Mouse (Mus musculus) A20 (cell line): ENCODE results near the gene Lyst.
A peak's percentile ranks its signal among the peaks of the same experiment; 100 is the strongest.
"Not testable (repeated sequence)": the region's sequence is repeated elsewhere in the genome, so short reads cannot be mapped to it uniquely, and the experiment has no call there.

Experiments
- DNase-seq: peaks from one replicate; pipeline ENCODE4 v3.0.0-alpha.2; 2011; ENCODE audit warnings: low read depth, low spot score

The Lyst gene

DNA sequence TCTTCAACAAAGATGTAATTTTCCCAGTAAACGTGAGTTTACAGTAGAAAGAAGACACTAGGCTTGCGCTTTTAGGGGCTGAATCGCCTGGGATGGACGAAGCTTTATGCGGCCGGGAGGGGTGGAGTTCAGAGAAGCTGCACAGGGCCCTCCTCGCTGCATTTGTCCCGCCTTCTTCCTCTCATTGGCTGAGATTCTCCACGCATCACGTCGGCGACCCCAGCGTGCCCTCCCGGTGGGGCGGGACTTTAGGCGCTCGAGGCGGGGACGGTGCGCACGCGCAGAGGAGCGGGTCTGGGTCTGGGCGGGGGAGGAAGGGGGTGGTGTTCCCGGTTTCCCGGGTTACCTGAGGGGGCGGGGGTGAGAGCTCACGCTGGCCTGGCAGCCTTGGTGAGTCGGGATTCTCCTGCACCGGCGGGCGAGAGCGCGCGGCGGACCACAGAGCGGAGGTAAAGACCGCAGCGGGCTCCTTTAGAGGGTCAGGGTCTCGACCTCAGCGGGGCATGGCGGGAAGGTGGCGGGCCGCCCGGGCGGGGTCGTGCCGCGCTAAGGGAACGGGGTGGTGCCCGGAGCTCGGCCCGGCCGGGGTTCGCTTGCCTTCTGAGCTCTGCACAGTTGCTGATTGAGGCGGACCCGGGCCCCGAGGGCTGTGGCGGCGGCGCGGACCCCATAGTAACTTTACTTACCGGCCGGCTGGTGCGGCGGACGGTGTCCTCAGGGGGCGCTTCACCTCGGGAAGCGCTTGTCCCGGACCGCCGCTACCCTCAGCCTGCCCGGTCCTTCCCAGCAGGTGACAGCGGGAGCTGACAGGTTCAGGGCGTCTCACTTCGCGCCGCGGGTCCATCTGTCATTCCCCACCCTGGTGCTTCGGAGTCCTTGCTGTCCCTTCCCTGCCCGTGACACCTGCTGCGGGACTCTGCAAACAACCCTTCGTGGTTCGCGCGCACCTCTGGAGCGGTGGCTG is at the start of gene Lyst:
Gene Lyst (plus strand): TSS at position 350 of the 964 bp plus-strand sequence.
- peak; percentile 97 for DNase-seq

- not testable (repeated sequence) for DNase-seq
These were observed 47.1 kb upstream of the Lyst start for GRCm38 (mm10) chr13:13543073-13543472.

DNA sequence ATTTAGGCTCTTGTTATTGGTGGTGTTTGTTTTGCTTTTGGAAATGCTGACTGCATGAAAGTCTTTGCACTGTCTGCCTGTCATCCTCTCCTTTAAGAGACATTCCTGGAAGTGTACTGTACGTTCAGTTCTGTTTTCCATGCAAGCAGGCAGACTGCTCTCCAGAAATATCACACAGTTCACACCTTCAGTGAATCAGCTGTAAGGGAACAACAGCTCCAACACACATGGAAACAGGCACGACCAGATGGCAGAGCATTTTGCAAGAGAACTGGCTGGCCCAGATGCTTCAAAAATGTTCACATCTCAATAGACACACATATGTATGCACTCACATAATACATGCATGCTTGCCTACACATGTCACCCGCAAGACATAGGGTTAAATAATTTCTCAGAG is 43.4 kb upstream of the Lyst start:
- no peak for DNase-seq

DNA sequence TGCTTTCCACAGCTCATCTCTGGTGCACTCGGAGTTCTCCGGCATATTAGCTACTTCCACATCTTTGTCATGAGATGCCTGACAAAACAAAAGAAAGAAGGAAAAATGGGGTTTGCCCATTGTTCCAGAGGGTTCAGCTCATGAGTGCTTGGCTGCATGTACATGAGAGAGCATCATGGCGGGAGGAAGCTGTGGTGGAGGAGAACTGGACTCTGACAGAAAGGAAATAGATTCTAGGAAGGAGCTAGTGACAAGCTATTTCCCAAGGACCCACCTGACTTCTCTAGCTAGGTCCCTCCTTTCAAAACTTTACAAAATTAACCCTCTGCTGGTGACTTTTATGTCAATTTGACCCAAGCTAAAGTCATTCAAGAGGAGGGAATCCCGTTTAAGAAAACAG is 42.3 kb upstream of the Lyst start:
- DNase-seq: no peak

GRCm38 (mm10) chr13:13548431-13549190 is 41.6 kb upstream of the Lyst start:
- no peak for DNase-seq

GRCm38 (mm10) chr13:13549687-13550660 is 40.2 kb upstream of the Lyst start:
- no peak for DNase-seq

DNA sequence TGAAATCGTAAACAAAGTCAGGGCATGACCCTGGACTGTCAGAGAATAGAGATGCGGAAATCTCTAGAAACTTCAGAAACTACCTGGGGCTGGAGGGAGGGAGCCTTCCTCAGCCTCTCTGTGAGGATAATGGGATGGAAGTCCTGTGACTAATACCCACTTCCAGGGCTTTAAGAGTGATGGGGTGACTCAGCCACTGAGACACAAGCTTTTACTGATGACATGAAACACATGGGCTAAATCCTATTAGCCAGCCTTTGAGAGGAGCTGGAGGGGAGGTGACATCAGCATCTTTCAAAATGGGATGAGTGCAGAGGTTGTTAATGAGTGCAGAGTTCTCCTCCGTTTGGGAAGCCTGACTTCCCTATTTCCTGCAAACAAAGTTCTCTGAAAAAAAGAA is 38.2 kb upstream of the Lyst start:
- DNase-seq: no peak

DNA sequence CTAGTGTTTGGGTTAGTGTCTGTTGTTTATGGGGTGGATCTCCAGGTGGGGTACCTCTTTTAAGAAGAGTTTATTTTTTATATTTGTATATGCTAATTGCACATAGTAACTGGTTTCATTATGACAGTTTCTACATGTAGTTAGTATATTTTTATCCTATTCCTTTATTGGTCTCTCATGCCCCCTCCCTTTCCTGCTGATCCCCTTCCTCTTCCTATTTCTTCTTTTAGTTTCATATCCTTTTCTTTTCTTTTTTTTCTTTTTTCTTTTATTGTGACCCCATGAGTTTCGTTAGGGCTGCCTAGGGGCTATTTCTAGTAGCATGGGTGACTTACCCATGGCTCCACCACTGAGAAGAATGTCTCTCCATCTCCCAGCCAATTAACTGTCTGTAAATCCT is 36.5 kb upstream of the Lyst start:
- peak; percentile 74 for DNase-seq

DNA sequence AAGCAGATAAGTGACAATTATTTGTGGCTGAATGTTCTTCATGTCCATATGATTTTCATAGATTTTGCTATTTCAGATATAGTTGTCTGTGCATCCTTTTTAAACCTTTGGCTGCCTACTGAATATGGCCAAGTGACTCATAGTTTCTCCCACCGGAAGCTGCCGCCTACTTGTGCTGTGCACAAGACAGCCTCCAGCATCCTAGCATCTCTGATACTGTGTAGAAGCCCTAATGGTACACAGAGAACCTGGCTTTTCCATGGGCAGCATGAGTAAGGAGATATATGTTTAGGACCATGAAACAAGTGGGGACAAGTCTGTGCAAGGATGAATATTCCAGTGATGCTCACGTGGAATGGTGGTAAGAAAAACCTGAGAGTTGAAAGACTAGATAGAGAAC is 35.0 kb upstream of the Lyst start:
- no peak for DNase-seq

GRCm38 (mm10) chr13:13557001-13557743 is 33.0 kb upstream of the Lyst start:
- peak; percentile 49 for DNase-seq

DNA sequence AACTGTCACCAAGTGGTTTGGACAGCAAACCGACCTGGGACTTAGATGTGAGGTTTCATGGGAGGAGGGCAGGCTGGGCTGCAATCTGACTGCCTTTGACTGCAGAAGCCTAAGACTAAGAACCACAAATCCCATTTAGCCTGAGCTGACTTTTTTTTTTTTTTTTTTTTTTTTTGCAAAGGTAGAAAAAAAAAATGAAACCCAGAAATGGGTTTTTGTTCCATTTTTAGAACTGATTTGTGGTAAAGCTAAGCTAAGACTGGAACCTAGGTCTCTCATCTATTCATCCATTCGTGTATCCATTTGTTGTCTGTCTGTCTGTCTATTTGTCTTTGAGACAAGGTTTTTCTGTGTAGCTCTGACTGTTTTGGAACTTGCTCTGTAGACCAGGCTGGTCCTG is 31.9 kb upstream of the Lyst start:
- no peak for DNase-seq

GRCm38 (mm10) chr13:13558900-13559299 is 31.3 kb upstream of the Lyst start:
- DNase-seq: peak; percentile 49

DNA sequence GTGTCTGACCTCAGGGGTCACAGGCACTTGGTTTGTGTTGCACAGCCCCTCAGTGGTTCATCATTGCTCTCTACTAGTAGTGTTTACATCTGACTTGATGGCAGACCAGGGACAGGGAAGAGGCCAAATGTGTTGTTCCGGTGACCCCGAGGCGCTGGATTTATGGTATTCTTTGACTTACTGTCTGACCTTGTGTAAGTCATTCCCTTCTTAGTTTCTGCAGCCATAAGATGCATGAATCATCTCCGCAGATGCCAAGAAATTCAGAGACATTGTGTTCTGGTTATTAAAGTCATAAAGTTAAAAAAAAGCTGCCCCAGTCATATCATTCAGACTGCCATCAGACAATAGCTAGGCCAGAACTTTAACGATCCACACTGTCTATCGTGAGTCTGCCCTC is 27.6 kb upstream of the Lyst start:
- no peak for DNase-seq

- DNase-seq: no peak
These were observed 26.1 kb upstream of the Lyst start for GRCm38 (mm10) chr13:13564116-13564515.

DNA sequence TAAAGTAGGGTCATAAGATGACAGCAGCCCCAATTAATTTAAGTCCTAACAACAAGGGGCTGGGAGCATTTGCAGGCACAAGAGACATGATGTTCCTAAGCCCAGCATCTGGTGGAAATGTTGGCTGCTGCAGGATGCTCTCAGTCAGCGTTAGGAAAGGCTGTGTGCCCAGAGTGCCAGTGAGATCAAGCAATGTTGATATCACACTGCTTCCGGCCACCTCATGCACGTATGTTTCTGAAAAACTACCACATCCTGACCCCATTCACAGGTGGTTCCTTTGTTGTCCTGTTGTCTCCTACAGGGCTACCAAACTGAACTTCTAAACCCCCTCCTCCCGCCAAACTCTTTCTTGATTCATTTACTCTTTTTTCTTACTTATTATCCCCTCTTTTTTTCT is 25.7 kb upstream of the Lyst start:
- no peak for DNase-seq

- DNase-seq: no peak
These were observed 22.6 kb upstream of the Lyst start for GRCm38 (mm10) chr13:13567640-13568039.

DNA sequence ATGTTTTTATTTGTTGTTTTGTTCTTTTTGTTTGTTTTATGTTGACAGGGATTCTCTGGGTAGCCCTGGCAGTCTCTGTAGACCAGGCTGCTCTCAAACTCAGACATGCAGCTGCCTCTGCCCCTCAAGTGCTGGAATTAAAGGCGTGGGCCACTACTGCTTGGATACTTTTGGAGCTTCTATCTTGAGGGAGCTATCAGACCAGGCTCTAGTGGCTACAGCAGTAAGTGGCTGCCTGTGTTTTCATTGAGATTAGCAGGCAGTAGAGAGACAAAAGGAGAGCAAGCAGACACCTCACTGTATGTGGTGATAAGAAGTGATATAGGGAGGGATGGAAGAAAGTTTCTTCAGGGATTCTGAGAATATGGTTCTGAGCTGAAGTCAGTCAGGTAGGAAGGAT is 21.4 kb upstream of the Lyst start:
- no peak for DNase-seq

- DNase-seq: no peak
These were observed 20.6 kb upstream of the Lyst start for GRCm38 (mm10) chr13:13569603-13570002.

DNA sequence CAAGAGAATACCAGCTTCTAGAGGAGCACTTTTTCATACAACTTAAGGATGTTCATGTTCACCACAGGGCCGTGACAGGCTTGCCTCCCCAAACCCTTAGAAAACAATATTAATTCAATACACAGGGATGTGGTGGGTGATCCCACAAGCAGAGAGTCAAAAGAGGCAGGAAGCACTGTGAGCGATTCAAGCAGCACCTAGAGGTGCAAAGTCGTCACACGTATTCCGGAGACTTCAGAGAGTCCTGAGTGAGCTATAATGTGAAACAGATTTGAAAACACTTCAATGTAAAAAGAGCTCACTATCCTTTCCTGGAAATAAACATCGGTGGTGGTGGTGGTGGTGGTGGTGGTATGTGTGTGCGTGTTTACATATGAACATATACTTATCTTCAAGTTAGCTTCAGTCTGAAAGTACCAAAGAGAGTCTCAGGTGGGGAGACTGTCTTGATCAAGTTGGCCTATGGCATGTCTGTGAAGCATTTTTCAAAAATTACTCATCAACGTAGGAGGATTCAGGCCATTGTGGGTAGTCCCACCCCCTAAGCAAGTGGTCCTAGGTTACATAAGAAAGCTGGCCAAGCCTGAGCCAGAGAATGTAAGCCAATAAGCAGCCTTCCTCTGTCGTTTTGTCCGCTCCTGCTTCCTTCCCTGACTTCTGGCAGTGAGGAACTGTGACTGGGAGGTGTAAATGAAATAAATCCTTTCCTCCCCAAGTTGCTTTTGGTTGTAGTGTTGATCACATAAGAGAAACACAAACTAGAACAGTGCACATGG is 17.9 kb upstream of the Lyst start:
- DNase-seq: no peak

DNA sequence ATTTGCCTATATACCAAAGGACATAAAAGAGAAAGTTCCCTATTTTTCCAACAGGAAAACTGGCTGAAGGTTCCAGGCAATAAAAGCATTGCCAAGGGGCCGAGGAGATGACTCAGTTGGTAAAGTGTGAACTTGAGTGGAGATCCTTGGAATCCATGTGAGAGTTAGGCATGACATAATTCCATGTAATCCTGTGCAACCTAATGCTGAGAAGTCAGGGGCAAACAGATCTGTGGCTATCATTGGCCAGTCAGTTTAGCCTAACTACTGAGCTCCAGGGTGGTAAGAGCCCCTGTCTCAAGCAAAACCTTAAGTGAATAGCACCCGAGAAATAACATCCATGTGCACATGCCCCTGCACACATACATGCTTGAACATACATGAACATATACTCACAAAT is 17.3 kb upstream of the Lyst start:
- no peak for DNase-seq
